Mouse (Mus musculus) thymus, postnatal 0 days (tissue): ENCODE data around the gene Lypd6b. TPM values are rescaled to one million over a fixed set of nuclear protein-coding genes. Genes with fewer than 3 reads are reported as not detected.

Experiments
- DNase-seq: peaks from one replicate; pipeline ENCODE4 v3.0.0-alpha.2; 2015; ENCODE audit warnings: low spot score
- polyA plus RNA-seq: library from polyadenylated mRNA; unstranded; fragments of >200 nt; fragmentation: Nextera tagmentation; extraction: Ambion mirVana; gene quantifications from 2 replicates; pipeline ENCODE4 v1.2.1, GENCODE M21; 2015

Lypd6b gene
- polyA plus RNA-seq, 1 experiment from 2014 or later: 14.3 TPM

GRCm38 (mm10) chr2:49868116-49868858, 80.8 kb downstream of the Lypd6b start:
- DNase-seq: no peak

GRCm38 (mm10) chr2:49869044-49869443, 81.6 kb downstream of the Lypd6b start:
- no peak for DNase-seq

- DNase-seq: no peak
Measured at GRCm38 (mm10) chr2:49869782-49870514, 82.5 kb downstream of the Lypd6b start.

GRCm38 (mm10) chr2:49871012-49871411, 83.5 kb downstream of the Lypd6b start:
- no peak for DNase-seq

GRCm38 (mm10) chr2:49880507-49880906, 93.0 kb downstream of the Lypd6b start:
- no peak for DNase-seq

GRCm38 (mm10) chr2:49881002-49881401, 93.5 kb downstream of the Lypd6b start:
- DNase-seq: no peak

- DNase-seq: no peak
Measured at GRCm38 (mm10) chr2:49882461-49882860, 95.0 kb downstream of the Lypd6b start.

GRCm38 (mm10) chr2:49883990-49884389, 96.5 kb downstream of the Lypd6b start:
- DNase-seq: no peak

- no peak for DNase-seq
Measured at GRCm38 (mm10) chr2:49886209-49886608, 98.7 kb downstream of the Lypd6b start.

GRCm38 (mm10) chr2:49888346-49888745, 100.9 kb downstream of the Lypd6b start:
- DNase-seq: no peak

- no peak for DNase-seq
Measured at GRCm38 (mm10) chr2:49890727-49891126, 103.2 kb downstream of the Lypd6b start.

- no peak for DNase-seq
Measured at GRCm38 (mm10) chr2:49909838-49910407, 122.4 kb downstream of the Lypd6b start.

GRCm38 (mm10) chr2:49911296-49912034, 124.0 kb downstream of the Lypd6b start:
- DNase-seq: no peak

GRCm38 (mm10) chr2:49912261-49912895, 124.9 kb downstream of the Lypd6b start:
- no peak for DNase-seq

- no peak for DNase-seq
Measured at GRCm38 (mm10) chr2:49917489-49917888, 130.0 kb downstream of the Lypd6b start.

GRCm38 (mm10) chr2:49918132-49918531, 130.6 kb downstream of the Lypd6b start:
- DNase-seq: no peak

- no peak for DNase-seq
Measured at GRCm38 (mm10) chr2:49918692-49919091, 131.2 kb downstream of the Lypd6b start.

- DNase-seq: no peak
Measured at GRCm38 (mm10) chr2:49921948-49922347, 134.5 kb downstream of the Lypd6b start.

GRCm38 (mm10) chr2:49922810-49923209, 135.3 kb downstream of the Lypd6b start:
- DNase-seq: no peak

- no peak for DNase-seq
Measured at GRCm38 (mm10) chr2:49926186-49926585, 138.7 kb downstream of the Lypd6b start.

- no peak for DNase-seq
Measured at GRCm38 (mm10) chr2:49927362-49927761, 139.9 kb downstream of the Lypd6b start.
